Mouse (Mus musculus) G1E (cell line): ENCODE data around the gene Ralgds.

Source experiments
- CTCF ChIP-seq: IDR thresholded peaks from 2 replicates; pipeline ENCODE4 v1.5.1; 2012; ENCODE audit warnings: low read depth, low read length, inconsistent platforms, mixed read lengths
- GATA1 ChIP-seq: IDR thresholded peaks from 2 replicates; pipeline ENCODE4 v1.6.1; 2012; ENCODE audit warnings: borderline replicate concordance, low read length, inconsistent platforms, mixed read lengths
- TAL1 ChIP-seq: conservative IDR thresholded peaks from 2 replicates; pipeline ENCODE4 v1.6.1; 2012; ENCODE audit warnings: low read depth, low read length, inconsistent platforms, mixed read lengths

GRCm38 (mm10) chr2:28546560-28546959 is 33.6 kb downstream of the Ralgds start:
- TF ChIP-seq CTCF (no peak), GATA1 (no peak), TAL1 (no peak)
